Mouse (Mus musculus) testis, adult 2 months (tissue): ENCODE measurements at regions not wholly inside any gene's neighbourhood (a gene's known extent, or its start where the extent isn't known, plus 50 kb on each side); places are given as distances from the start of the nearest gene placed in this dataset.
"Not testable (repeated sequence)": the region's sequence is repeated elsewhere in the genome, so short reads cannot be mapped to it uniquely, and the experiment has no call there.

ENCODE experiments used
- CTCF ChIP-seq: fragments of 200-500 bp; IDR thresholded peaks from 2 replicates; pipeline ENCODE4 v1.5.1; 2012; ENCODE audit warnings: low read depth, mild to moderate bottlenecking, inconsistent platforms, low read length, moderate library complexity; ENCODE audit not compliant: control insufficient read depth, insufficient read depth, insufficient replicate concordance
- POLR2A ChIP-seq: fragments of 200-500 bp; IDR thresholded peaks from 2 replicates; pipeline ENCODE4 v1.6.1; 2012; ENCODE audit warnings: low read depth, mild to moderate bottlenecking, inconsistent platforms, low read length, moderate library complexity; ENCODE audit not compliant: control insufficient read depth

DNA sequence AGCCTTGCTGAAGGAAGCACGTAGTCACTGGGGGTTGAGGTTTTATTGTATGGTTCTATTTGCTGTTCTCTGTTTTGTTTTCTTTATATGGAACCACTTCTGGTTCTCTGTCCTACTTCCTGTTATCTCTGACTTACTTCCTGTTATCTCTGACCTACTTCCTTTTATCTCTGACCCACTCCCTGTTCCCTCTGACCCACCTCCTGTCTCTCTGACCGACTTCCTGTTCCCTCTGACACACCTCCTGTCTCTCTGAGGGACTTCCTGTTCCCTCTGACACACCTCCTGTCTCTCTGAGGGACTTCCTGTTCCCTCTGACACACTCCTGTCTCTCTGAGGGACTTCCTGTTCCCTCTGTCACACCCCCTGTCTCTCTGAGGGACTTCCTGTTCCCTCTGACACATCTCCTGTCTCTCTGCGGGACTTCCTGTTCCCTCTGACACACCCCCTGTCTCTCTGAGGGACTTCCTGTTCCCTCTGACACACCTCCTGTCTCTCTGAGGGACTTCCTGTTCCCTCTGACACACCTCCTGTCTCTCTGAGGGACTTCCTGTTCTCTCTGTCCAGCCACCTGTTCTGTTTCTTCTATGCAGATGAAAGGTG lies 102.9 kb downstream of the Cxxc4 start:
- not testable (repeated sequence) for TF ChIP-seq POLR2A, CTCF
